ENCODE assay signal across 15 mouse cellular contexts in the genomic region with DNA sequence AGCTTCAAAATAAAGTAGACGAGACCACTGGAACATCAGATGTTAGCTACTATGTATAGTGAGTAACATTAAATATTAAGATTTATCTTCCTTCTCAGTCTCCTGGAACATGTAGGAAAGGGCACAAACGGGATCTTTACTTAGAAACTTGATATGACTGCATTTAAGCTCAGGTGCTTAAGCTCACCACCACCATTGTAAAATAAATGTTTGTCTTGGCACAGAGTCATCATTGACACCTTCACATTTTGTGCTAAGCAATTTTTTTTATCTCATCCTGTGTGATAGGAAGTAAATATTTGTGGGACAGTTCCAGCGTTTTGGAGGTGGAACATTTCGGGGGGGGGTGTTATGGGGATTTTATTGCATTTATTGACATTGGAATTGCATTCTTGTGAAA.
"Had no signal": no experiment of that assay in that cellular context is flagged by ENCODE, and none has a peak within 500 bp of the region (broad histone marks: within the 10 kb centered on the region; RNA-seq: fewer than 3 reads in every experiment).

No protein-coding gene starts in this region.

- H3K27ac ChIP-seq: kidney, embryonic 15.5 days; limb, embryonic 10.5 days; liver, embryonic 13.5 days; macrophage; midbrain, embryonic 15.5 days; neural tube, embryonic 13.5 days had no signal

- H3K27me3 ChIP-seq: kidney, embryonic 15.5 days; liver, embryonic 13.5 days; megakaryocyte, embryonic 14.5 days; midbrain, embryonic 15.5 days; neural tube, embryonic 13.5 days had no signal

- H3K9ac ChIP-seq: kidney, embryonic 15.5 days; liver, embryonic 13.5 days; midbrain, embryonic 15.5 days; neural tube, embryonic 13.5 days had no signal

- H3K4me2 ChIP-seq: kidney, embryonic 15.5 days; liver, embryonic 13.5 days; midbrain, embryonic 11.5 days; midbrain, embryonic 15.5 days; neural tube, embryonic 13.5 days had no signal

- H3K9me3 ChIP-seq: kidney, embryonic 15.5 days; limb, embryonic 10.5 days; liver, embryonic 13.5 days; megakaryocyte, embryonic 14.5 days; midbrain, embryonic 15.5 days; neural tube, embryonic 13.5 days had no signal

- DNase-seq: kidney, adult 2 months; kidney, postnatal 14 days; liver, embryonic 13.5 days; right cerebral cortex, postnatal 14 days; thymus, adult 2 months; thymus, postnatal 25 days had no signal

- ATAC-seq: hindbrain, embryonic 16.5 days; inflammation-experienced regulatory T-cells, adult 6 months; midbrain, embryonic 15.5 days had no signal

- H3K4me3 ChIP-seq: kidney, embryonic 15.5 days; limb, embryonic 10.5 days; liver, embryonic 13.5 days; megakaryocyte, embryonic 14.5 days; midbrain, embryonic 15.5 days; neural tube, embryonic 13.5 days had no signal

- H3K4me1 ChIP-seq: kidney, embryonic 15.5 days; limb, embryonic 10.5 days; liver, embryonic 13.5 days; megakaryocyte, embryonic 14.5 days; midbrain, embryonic 15.5 days; neural tube, embryonic 13.5 days had no signal

- H3K36me3 ChIP-seq: kidney, embryonic 15.5 days; limb, embryonic 10.5 days; liver, embryonic 13.5 days; midbrain, embryonic 15.5 days; neural tube, embryonic 13.5 days had no signal
